Mouse (Mus musculus) c-Kit-negative CD71-positive TER-119-positive erythroid progenitor cells, embryonic 14.5 days (primary cell): ENCODE measurements around the gene Rxrg.

Experiments
- DNase-seq: peaks from one replicate; pipeline ENCODE4 v3.0.0-alpha.2; 2013; ENCODE audit warnings: low read depth, low spot score

Gene Rxrg

DNA sequence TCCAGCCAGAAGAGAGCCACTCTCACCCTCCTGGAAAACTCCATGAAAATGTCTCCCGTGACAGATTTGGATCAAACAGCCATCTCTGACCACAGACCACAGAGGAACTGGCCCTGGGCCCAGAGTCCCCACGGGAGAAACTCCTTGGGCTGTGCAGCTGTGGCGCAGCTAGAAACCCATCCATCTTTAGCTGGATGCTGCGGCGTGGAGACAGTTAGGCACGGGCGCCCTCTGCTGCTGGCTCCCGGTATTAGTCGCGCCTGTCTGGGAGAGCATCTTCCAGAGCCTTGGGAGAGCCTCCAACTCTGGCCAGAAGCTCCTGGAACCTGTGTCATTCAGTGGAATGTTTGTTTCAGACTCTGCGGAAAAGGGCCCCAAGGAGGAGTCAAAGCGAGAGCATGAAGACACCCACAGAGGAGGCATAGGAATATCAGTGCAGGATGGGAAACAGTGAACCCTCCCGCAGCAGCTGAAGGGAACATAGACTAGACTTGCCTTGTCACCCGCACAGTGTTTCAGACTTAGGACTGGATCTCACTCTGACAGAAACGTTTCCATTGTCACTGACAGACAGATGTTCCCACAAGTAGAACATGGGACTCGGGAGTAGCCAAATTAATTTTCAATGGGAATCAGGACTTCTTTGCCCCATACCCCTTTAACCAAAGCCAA is 46.8 kb downstream of the Rxrg start:
- DNase-seq, result no peak

GRCm38 (mm10) chr1:167648670-167649069 is 50.5 kb downstream of the Rxrg start:
- no peak for DNase-seq

DNA sequence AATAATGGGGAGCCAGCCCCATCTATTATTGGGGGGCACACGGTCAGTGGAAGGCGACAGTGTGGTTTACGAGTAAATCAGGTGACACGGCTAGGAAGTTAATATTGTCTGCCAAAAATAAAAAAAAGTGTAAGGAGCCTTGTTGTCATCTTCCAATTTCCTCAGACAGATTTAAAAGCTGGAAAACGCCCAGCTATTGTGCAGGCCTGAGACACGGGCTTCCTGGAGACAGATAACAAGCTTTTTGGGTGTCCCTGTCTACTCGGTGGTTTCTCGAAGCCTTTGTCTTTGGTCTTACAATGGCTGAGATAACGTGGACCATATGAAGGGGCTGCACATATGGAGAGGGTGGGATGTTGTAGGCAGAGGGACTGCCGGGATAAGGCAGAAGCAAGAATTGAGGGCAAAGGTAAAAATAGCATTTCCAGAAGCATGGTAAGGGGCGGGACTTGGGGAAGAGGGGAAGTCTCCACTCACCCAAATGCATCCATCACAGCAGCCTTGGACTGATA is 51.0 kb downstream of the Rxrg start:
- no peak for DNase-seq

- no peak for DNase-seq
Measured at GRCm38 (mm10) chr1:167652336-167652735, 54.2 kb downstream of the Rxrg start.

- no peak for DNase-seq
Measured at GRCm38 (mm10) chr1:167659065-167659464, 60.9 kb downstream of the Rxrg start.

GRCm38 (mm10) chr1:167660521-167661101 is 62.4 kb downstream of the Rxrg start:
- DNase-seq, result no peak

DNA sequence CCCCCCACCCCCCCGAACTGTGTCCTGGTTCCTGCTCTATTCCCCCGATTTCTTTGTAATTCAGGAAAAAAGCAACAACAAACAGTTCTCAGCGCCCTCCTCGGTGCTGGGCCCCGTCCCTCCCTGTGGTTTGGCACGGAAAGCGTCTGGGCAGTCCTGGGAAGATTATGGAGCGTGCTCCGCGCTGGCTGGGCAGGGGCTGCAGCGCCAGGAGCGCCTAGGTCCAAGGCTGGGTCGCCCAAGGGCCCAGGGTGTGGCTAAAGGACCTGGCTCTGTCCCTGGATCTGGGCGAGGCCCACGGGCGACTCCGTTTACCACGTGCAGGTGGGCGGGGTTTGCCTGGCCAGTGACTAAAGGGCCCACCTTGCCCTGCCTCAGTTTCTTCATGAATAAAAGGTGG is 62.9 kb downstream of the Rxrg start:
- DNase-seq, result no peak

DNA sequence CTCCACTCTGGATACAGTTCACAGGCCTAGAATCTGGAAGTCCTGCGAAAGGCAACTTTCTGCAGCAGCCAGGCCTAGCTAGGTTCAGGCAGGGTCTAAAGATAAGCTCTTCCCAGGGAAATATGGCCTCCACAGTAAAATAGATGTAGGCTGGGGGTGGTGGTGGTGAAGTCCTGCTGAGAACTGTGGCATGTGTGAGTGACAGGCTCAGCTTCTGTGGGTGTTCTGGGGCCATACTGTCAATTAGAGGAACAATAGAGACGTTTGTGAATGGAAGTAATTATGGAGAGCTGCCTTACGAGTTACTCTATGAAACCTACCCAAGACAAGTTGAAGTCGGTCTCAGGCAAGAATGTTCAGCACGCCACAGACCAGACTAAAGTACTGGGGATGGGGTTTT is 65.0 kb downstream of the Rxrg start:
- DNase-seq, result no peak

GRCm38 (mm10) chr1:167669796-167670195 is 71.6 kb downstream of the Rxrg start:
- DNase-seq, result peak; percentile 27

DNA sequence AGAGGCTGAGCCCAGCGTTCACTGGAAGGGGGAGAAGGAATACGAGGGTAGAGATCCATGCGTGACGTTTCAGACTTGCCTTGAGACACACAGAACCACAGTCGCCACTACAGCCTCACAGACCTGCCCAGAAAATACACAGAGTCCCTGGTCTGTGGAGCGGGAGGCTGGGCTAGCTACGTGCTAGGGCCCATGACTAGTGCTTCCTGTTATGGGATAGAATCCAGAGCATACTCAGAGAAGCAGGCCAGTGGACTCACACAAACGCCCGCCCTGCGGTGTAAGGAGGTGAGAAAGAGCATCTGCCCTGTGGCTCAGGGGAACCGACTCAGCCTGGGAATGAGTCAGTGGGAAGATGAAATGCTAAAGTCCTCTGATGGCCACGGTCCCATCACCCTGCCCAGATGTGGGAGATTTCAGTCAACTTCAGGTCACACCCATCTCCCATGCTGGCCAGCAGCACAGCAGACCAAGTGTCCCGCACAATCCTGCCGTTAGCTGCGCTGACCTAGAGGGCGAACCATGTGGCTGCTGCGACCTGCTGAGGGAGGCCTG is 74.3 kb downstream of the Rxrg start:
- no peak for DNase-seq

DNA sequence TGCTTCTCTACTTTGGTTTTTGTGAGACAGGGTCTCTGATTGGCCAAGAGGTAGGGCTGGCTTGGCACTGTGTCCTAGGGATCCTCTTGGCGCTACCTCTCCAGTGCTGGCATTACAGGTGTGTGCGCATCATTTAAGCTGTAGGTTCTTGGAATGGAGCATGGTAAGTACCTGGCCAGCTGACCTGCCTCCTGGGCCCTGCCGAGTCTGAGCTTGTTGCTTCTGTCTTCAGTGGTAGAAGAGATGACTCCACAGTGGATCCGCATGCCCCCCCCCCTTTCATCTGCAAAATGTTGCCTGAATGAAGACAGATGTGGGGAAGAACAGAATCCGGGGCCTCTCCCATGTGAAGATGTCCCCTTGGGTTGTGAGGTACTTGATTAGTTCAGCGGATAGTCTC is 80.9 kb downstream of the Rxrg start:
- DNase-seq, result no peak

- no peak for DNase-seq
Measured at GRCm38 (mm10) chr1:167688001-167688346, 89.8 kb downstream of the Rxrg start.

DNA sequence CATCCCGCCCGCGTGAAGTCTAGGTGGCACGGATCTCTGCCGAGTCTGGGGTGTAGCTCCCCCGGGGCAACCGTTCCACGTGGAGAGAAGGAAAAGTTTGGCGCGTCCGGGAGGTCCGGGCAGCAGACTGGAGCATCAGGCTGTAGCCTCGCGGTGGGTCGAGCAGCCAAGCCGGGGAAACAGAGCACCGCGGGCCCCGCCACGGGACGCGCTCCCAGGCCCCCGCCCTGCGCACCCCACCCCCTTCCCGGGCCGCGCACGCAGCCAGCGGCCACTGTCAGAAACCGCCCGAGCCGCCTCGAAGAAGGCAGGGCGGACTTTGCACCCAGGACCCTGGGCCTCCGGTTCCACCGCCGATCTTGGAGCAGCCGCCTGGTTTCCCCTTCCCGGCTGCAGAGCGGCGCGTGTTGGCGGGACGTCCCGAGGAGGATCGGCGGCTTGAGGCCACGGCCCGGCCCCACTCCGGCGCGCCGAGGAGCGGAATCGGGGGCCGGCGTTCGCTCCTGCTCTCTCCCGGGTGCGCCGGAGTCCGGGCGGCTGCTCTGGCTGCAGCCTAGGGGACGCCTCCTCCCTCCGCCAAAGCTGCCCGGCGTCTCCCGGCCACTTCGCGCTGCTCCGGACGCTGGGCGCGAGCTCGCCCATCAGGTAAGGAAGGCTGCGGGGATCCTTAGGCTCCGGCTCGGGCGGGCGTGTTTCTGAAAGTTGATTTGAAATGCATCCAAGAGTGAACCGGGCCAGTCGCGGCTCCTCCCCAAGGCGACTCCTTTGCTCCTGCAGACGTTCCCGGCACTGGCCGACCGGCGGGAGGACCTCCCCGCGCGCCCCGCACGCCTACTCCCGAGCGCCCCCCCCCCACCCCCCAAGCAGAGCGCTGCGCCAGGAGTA is 90.4 kb downstream of the Rxrg start:
- DNase-seq, result no peak

DNA sequence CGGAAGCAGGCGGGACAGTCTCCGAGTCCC is 90.9 kb downstream of the Rxrg start, which contains the start of gene Lmx1a:
Lmx1a (plus strand) TSS at position 6 of the 30 bp plus-strand sequence.
- DNase-seq, result no peak
